Mouse (Mus musculus) kidney, adult 2 months (tissue): ENCODE measurements around the gene Tsc1.

ENCODE experiments used
- CTCF ChIP-seq: fragments of 200-500 bp; conservative IDR thresholded peaks from 2 replicates; pipeline ENCODE4 v1.5.1; 2011; ENCODE audit warnings: low read depth, mild to moderate bottlenecking, control low read depth, low read length, moderate library complexity, mixed read lengths; ENCODE audit not compliant: insufficient read depth, insufficient read length
- POLR2A ChIP-seq: fragments of 200-500 bp; IDR thresholded peaks from one replicate; pipeline ENCODE4 v1.6.1; 2011; ENCODE audit warnings: low read depth, low read length, control low read depth

- TF ChIP-seq POLR2A, result no peak
- TF ChIP-seq CTCF, result no peak
Observed at GRCm38 (mm10) chr2:28713036-28713435, 72.0 kb downstream of the Tsc1 start.
